Mouse (Mus musculus) E14TG2a.4 (cell line): ENCODE results near the gene Fen1.

Experiments used
- CTCF ChIP-seq: conservative IDR thresholded peaks from 2 replicates; pipeline ENCODE4 v1.5.1; 2014; ENCODE audit warnings: low read length
- NANOG ChIP-seq: IDR thresholded peaks from 2 replicates; pipeline ENCODE4 v1.6.1; 2014; ENCODE audit warnings: borderline replicate concordance, low read length, mixed read lengths

DNA sequence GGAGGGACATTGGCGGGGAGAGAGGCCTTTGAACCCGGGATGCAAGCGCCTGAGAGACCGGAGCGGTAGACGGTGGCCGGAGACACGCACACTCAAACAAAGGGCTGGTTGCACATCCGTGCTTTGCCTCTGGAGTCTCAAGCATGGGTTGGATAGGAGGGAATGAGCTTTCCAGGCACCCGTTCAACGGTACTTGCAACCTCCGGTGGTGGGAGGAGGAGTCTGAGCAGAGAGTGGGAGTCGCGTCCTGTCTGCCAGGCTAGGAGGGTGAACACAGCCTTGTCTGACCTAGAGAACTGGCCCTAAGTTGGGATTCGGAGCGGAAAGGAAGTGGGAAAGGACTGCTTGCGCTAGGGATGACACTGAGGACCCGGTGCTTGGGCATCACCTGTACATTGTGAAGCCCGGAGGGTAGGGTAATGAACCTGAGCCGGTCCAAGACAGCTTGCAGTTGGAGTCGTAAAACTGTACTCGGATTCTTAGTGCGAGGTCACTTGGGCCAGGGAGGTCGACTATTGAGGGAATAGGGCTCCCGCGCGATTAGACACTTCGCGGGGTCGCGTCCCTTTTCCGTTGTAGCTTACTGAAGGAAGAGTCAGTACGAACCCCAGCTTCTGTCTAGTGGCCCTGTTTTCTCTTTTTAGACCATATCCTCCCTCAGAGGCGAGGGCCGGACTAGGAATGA lies 20.5 kb downstream of the Fen1 start:
- TF ChIP-seq CTCF: no peak
- no peak for TF ChIP-seq NANOG
